ENCODE assay signal across 10 mouse cellular contexts in genomic region chr1:158739132-158739919, GRCm38 (mm10).
DNase-seq lines count a peak whose midpoint lies in the region; ATAC-seq and TF ChIP-seq lines count a peak whose summit lies in the region.
"Had no signal": no experiment of that assay in that cellular context is flagged by ENCODE, and none has a peak within 500 bp of the region (broad histone marks: within the 10 kb centered on the region; RNA-seq: fewer than 3 reads in every experiment).

No protein-coding gene starts in this region.

- H3K9ac ChIP-seq in hindbrain, postnatal 0 days (replicated peaks; ENCODE audit: low read length), result no peak overlapping the region
- H3K9ac ChIP-seq in hindbrain, embryonic 12.5 days, result no peak overlapping the region
- H3K9ac ChIP-seq in midbrain, postnatal 0 days (replicated peaks; ENCODE audit: low read length, poor library complexity, severe bottlenecking), result no peak overlapping the region
- H3K9ac ChIP-seq in midbrain, embryonic 13.5 days (replicated peaks), result no peak overlapping the region
- no peak overlapping the region for H3K9ac ChIP-seq in forebrain, embryonic 16.5 days (replicated peaks; ENCODE audit: low read depth, low read length)
- H3K9ac ChIP-seq: neural tube, embryonic 13.5 days had no signal

- H3K4me3 ChIP-seq in hindbrain, postnatal 0 days (ENCODE audit: low read length), result no peak overlapping the region
- no peak overlapping the region for H3K4me3 ChIP-seq in hindbrain, embryonic 12.5 days
- H3K4me3 ChIP-seq in midbrain, postnatal 0 days (ENCODE audit: low read depth, low read length), result no peak overlapping the region
- H3K4me3 ChIP-seq in midbrain, embryonic 13.5 days (replicated peaks), result no peak overlapping the region
- H3K4me3 ChIP-seq in forebrain, embryonic 16.5 days (replicated peaks; ENCODE audit: low read length), result no peak overlapping the region
- H3K4me3 ChIP-seq: hindbrain, embryonic 10.5 days; neural tube, embryonic 13.5 days had no signal

- H3K9me3 ChIP-seq in hindbrain, postnatal 0 days (ENCODE audit: low read length), result no peaks in the 10 kb centered on the region
- no peaks in the 10 kb centered on the region for H3K9me3 ChIP-seq in hindbrain, embryonic 12.5 days (replicated peaks)
- no peaks in the 10 kb centered on the region for H3K9me3 ChIP-seq in midbrain, postnatal 0 days (ENCODE audit: low read length)
- H3K9me3 ChIP-seq in midbrain, embryonic 13.5 days, result no peaks in the 10 kb centered on the region
- no peaks in the 10 kb centered on the region for H3K9me3 ChIP-seq in forebrain, embryonic 16.5 days (ENCODE audit: control insufficient read depth, low read length)
- H3K9me3 ChIP-seq: hindbrain, embryonic 10.5 days; neural tube, embryonic 13.5 days had no signal

- no peak overlapping the region for H3K4me2 ChIP-seq in hindbrain, postnatal 0 days (ENCODE audit: low read depth, low read length)
- no peak overlapping the region for H3K4me2 ChIP-seq in hindbrain, embryonic 12.5 days (replicated peaks)
- no peak overlapping the region for H3K4me2 ChIP-seq in midbrain, postnatal 0 days (ENCODE audit: low read depth, low read length, poor library complexity, severe bottlenecking)
- H3K4me2 ChIP-seq in midbrain, embryonic 13.5 days (replicated peaks), result no peak overlapping the region
- no peak overlapping the region for H3K4me2 ChIP-seq in forebrain, embryonic 16.5 days (ENCODE audit: low read length)
- H3K4me2 ChIP-seq: neural tube, embryonic 13.5 days had no signal

- no peak for ATAC-seq in hindbrain, postnatal 0 days
- ATAC-seq in hindbrain, embryonic 12.5 days (ENCODE audit: low FRiP score), result no peak
- ATAC-seq in midbrain, postnatal 0 days (ENCODE audit: low FRiP score), result no peak
- ATAC-seq in midbrain, embryonic 13.5 days, result no peak
- ATAC-seq in forebrain, embryonic 16.5 days, result peak; percentile 81

- intact Hi-C loops in heart, postnatal 36 days (cut with DNase I), result no loop called here

- peak; percentile 25 for DNase-seq in hindbrain, postnatal 0 days (ENCODE audit: low spot score)
- peak; percentile 28 for DNase-seq in midbrain, postnatal 0 days (ENCODE audit: low spot score)
- peak; percentile 6 to 12 for DNase-seq in heart, postnatal 36 days
- no peak for DNase-seq in thymus, postnatal 25 days
- DNase-seq in ovary, postnatal 14 days (ENCODE audit: low spot score), result no peak

- no peak overlapping the region for H3K27ac ChIP-seq in hindbrain, postnatal 0 days
- no peak overlapping the region for H3K27ac ChIP-seq in hindbrain, embryonic 12.5 days
- no peak overlapping the region for H3K27ac ChIP-seq in midbrain, postnatal 0 days (ENCODE audit: low read depth, low read length)
- H3K27ac ChIP-seq in midbrain, embryonic 13.5 days, result no peak overlapping the region
- H3K27ac ChIP-seq in forebrain, embryonic 16.5 days (ENCODE audit: low read length), result peak overlapping the region; percentile 58
- H3K27ac ChIP-seq: hindbrain, embryonic 10.5 days; neural tube, embryonic 13.5 days had no signal

- no peaks in the 10 kb centered on the region for H3K4me1 ChIP-seq in hindbrain, postnatal 0 days (ENCODE audit: insufficient read depth, low read length)
- no peaks in the 10 kb centered on the region for H3K4me1 ChIP-seq in hindbrain, embryonic 12.5 days
- H3K4me1 ChIP-seq in midbrain, postnatal 0 days (ENCODE audit: insufficient read depth, low read length), result no peaks in the 10 kb centered on the region
- H3K4me1 ChIP-seq in midbrain, embryonic 13.5 days (replicated peaks), result peaks cover 11% of the 10 kb centered on the region
- peaks cover 11% of the 10 kb centered on the region for H3K4me1 ChIP-seq in forebrain, embryonic 16.5 days (replicated peaks; ENCODE audit: control insufficient read depth, insufficient read depth, low read length)
- H3K4me1 ChIP-seq: hindbrain, embryonic 10.5 days; neural tube, embryonic 13.5 days had no signal

- 29% methylated on average over 5 of the region's 5 CpGs for WGBS in hindbrain, postnatal 0 days
- WGBS in hindbrain, embryonic 12.5 days, result 51% methylated on average over 5 of the region's 5 CpGs
- 12% methylated on average over 5 of the region's 5 CpGs for WGBS in midbrain, postnatal 0 days
- WGBS in midbrain, embryonic 13.5 days, result 19% methylated on average over 5 of the region's 5 CpGs
- 20% methylated on average over 5 of the region's 5 CpGs for WGBS in forebrain, embryonic 16.5 days

- H3K27me3 ChIP-seq in hindbrain, postnatal 0 days (ENCODE audit: insufficient read depth, low read length), result no peaks in the 10 kb centered on the region
- H3K27me3 ChIP-seq in hindbrain, embryonic 12.5 days, result no peaks in the 10 kb centered on the region
- no peaks in the 10 kb centered on the region for H3K27me3 ChIP-seq in midbrain, postnatal 0 days (ENCODE audit: insufficient read depth, low read length)
- no peaks in the 10 kb centered on the region for H3K27me3 ChIP-seq in midbrain, embryonic 13.5 days
- H3K27me3 ChIP-seq in forebrain, embryonic 16.5 days (replicated peaks; ENCODE audit: control insufficient read depth, insufficient read depth, low read length), result no peaks in the 10 kb centered on the region
- H3K27me3 ChIP-seq: neural tube, embryonic 13.5 days had no signal

- H3K36me3 ChIP-seq in hindbrain, postnatal 0 days (ENCODE audit: insufficient read depth, low read length), result no peaks in the 10 kb centered on the region
- H3K36me3 ChIP-seq in hindbrain, embryonic 12.5 days, result no peaks in the 10 kb centered on the region
- no peaks in the 10 kb centered on the region for H3K36me3 ChIP-seq in midbrain, postnatal 0 days (ENCODE audit: insufficient read depth, low read length)
- H3K36me3 ChIP-seq in midbrain, embryonic 13.5 days, result no peaks in the 10 kb centered on the region
- H3K36me3 ChIP-seq in forebrain, embryonic 16.5 days (ENCODE audit: control insufficient read depth, insufficient read depth), result no peaks in the 10 kb centered on the region
- H3K36me3 ChIP-seq: hindbrain, embryonic 10.5 days; neural tube, embryonic 13.5 days had no signal

- no peak for TF ChIP-seq CTCF in hindbrain, postnatal 0 days (IDR thresholded peaks at IDR 0.05; ENCODE audit: low read depth)
- TF ChIP-seq CTCF in midbrain, postnatal 0 days (IDR thresholded peaks at IDR 0.05), result no peak

Comparison
In these comparisons a context has a peak if more than half of its experiments do, and no peak if none do; other contexts are left out.
1. DNase-seq: peak in hindbrain, postnatal 0 days (single experiment), midbrain, postnatal 0 days (single experiment) and heart, postnatal 36 days (2 of 2); none in thymus, postnatal 25 days (single experiment) and ovary, postnatal 14 days (single experiment).